Mouse (Mus musculus): ENCODE results near the gene Tcn2.

GRCm38 (mm10) chr11:3978421-3978820, 46.5 kb upstream of the Tcn2 start:
- TF ChIP-seq CTCF (IDR thresholded peaks at IDR 0.05; ENCODE audit: extremely low read depth, insufficient read depth, insufficient read length, insufficient replicate concordance) (no peak), POLR2A (IDR thresholded peaks at IDR 0.05; ENCODE audit: low read depth, low read length) (no peak)
